Mouse (Mus musculus) G1E-ER4 (cell line): ENCODE measurements at regions not wholly inside any gene's neighbourhood (a gene's known extent, or its start where the extent isn't known, plus 50 kb on each side); places are given as distances from the start of the nearest gene placed in this dataset.

Experiments
- GATA1 ChIP-seq: IDR thresholded peaks from one replicate; pipeline ENCODE4 v1.8.0; 2012; ENCODE audit warnings: low read length, inconsistent platforms

DNA sequence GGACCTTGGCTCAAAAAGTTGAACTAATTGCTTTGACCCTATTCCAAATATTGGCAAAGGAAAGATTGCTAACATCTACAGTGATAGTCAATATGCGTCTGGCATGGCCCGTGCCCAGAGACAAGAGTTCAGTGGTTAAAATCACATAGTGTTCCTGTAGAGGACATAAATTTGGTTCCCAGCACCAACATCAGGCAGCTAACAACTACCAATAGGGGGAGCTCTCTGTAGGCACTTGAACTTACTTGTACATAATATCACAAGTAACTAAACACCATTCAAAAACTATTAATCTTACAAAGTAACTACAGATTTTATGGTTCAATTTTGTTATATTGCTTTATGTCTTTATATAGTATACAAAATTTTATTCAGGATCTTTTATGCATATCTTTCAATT lies 74.3 kb downstream of the Serpinb9g start:
- no peak for TF ChIP-seq GATA1

DNA sequence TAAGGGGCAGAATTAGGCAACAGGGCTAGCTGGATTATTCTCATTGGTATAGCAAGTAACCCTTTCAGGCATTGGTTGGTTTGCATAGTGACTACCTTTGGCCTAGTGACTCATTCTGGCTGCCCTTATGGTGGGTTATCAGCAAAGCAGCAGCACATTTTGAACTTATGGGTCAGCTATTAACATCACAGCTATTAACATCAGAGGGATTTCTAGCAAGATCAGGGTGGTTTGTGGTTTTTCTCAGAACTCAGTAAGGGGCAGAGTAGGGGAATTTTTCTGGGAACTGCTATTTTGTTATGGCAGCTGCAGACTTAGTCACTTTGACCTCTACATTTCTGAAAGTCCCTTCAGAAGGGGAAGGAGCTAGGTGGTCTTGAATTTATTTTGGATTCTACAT lies 75.1 kb downstream of the Serpinb9g start:
- peak; percentile 64 for TF ChIP-seq GATA1

DNA sequence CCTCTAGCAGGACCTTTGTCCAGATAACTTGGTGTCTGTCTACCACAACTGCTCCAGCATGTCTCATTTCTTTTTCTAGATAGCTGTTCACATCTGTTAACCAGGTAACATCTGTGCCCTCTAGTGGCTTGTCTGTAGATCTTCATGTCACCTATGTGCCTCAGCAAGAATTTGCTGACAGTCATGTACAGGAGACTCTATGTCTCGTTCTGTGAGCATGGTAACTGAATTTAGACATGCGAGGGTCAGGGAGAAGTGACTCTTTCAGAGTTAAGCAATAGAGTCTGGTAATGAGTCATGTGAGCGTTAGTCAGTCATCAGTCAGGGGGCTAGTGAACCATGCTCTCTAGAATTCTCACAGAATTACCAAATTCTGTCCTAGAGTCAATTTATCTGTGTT lies 77.0 kb downstream of the Serpinb9g start:
- TF ChIP-seq GATA1 = no peak

DNA sequence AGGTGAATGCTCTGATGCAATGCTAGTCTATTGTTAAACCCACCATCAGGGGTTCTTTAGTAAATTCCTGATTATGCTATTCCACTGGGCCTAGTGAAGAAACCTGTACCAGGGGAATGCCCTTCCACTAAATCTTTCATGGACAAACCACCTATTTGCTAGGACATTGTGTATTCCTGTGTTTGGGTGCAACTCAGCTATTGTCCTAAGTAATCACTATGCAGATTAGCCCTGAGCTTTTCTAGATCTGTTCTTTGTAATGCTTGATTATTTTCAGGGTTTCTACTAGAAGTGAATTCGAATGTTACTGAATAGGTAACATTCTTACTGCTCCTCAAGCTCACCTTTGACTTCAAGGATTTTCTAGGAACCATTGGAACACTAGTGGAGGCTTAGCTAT lies 78.3 kb downstream of the Serpinb9g start:
- TF ChIP-seq GATA1 = no peak

DNA sequence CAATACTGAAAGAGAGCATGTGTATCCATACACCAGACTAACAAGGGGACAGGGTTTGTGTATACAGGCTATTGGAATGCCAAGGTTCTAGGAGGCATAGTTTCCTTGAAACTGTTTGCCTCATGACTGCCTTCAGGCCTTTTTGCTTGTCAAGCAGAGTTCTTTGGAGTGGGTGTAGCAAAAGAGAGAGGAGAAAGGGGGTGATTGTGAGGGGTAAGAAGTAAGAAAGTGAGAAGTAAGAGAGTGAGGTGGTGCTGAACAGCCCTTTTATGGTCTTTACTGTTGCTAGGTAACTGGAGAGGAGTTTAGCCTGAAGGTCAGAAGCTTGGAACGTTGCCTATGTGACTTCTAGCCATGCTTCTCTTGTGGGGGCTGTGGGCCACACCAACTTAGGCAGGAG lies 78.8 kb downstream of the Serpinb9g start:
- TF ChIP-seq GATA1 = no peak

DNA sequence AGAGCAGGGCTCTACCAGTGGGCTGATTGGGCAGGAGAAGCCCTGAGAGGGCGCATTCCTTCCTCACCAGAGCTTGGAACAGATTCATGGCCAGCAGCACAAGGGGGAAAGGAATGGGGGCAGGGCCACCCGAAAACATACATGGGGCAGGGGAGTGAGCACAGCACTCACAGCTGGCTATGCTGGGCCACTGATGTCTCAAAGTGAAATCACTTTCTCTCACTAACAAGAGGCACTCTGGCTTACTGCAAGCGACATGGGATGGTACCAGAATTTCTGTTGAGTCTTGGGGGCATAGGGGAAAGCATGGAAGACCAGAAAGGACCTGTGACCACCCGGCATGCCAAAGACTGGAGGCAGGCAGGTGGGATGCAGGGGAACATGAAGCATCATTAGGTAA lies 83.3 kb downstream of the Serpinb9g start:
- no peak for TF ChIP-seq GATA1

DNA sequence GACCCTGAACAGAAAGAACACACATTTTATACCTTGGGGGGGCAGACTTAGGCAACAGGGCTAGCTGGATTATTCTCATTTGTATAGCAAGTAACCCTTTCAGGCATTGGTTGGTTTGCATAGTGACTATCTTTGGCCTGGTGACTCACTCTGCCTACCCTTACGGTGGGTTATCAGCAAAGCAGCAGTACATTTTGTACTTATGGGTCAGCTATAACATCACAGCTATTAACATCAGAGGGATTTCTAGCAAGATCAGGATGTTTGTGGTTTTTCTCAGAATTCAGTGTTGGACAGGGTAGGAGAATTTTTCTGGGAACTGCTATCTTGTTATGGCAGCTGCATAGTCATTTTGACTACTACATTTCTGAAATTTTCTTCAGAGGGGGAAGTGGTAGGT lies 84.7 kb downstream of the Serpinb9g start:
- TF ChIP-seq GATA1 = peak; percentile 96

DNA sequence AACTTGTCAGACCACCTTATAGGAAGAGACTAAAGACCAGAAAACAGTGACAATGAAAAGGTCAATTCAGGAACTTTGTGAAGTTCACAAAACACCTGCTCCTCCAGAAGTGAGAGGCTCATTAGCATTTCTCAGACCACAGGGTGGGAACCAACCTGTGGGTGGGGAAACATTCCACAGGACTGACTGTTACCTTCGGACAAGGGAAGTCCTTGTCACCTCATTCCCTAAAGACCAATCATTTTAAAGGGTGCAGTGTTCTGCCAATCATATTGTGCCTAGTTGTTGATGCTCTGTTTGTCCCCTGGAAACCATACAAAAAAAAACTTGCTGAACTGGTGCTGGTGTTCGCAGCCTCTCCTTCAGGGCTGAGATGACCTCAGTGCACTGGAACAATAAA lies 86.2 kb downstream of the Serpinb9g start:
- no peak for TF ChIP-seq GATA1

DNA sequence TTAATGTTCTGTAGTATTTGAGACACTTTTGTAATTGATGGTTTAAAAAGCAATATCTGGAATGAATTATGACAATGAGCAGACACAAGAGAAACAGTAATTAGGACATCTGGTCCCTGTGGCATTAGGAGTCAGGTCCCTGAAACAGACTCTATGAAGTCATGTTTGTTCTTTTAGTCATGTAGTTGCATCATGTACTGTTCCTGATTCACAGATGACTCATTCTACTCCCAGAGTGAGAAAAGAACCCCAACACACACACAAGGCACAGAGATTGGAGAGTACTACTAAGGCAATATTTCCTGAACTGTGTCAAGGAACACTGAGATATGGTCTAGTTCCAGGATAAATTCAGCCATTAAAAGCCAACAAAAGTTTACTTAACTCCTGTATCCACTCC lies 75.1 kb upstream of the Serpinb6d start:
- TF ChIP-seq GATA1 = no peak
